In the genomic region with DNA sequence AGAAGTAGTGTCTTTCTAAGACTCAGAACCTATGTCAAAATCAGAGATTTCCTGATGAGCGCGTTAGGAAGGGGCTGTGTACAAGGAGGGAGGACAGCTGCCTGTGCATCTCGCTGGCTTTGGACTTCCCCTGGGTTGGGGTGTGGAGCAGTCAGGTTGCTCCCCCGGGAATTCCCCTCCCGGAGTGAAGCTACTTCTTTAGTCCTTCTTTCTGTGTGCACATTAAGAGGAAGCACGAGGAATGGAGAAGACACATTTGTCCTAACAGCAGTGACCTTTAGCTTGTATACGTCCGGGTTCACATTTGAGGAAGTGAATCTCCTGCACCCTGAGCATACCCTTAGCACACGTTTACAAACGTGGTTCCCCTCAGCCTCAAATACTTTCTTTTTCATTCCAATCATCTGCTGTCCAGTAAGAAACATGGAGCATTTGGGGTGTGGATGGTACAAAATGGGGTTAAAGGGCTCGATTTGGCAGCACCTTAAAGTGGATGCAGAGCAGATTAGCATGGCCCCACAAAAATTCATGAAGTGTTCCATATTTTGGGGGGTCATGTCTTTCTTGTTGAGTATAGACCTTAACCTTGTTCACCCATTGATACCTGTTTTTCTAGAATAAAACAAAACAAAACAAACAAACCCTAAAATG, we compare ENCODE assay signal across 9 mouse cellular contexts. TPM values are rescaled to one million over a fixed set of nuclear protein-coding genes. Genes with fewer than 3 reads are reported as not detected.
A peak's percentile ranks its signal among the peaks of the same experiment; 100 is the strongest.
DNase-seq lines count a peak whose midpoint lies in the region; ATAC-seq lines count a peak whose summit lies in the region.
"Had no signal": no experiment of that assay in that cellular context is flagged by ENCODE, and none has a peak within 500 bp of the region (broad histone marks: within the 10 kb centered on the region; RNA-seq: fewer than 3 reads in every experiment).

No protein-coding gene starts in this region.

- DNase-seq in embryonic facial prominence, embryonic 10.5 days (ENCODE audit: low spot score), result no peak
- peak; percentile 44 for DNase-seq in spleen, adult 12 weeks (ENCODE audit: low spot score)
- DNase-seq in spleen, postnatal 4 days (ENCODE audit: low spot score in 2 of 2), result no peak
- peak; percentile 81 for DNase-seq in spleen, postnatal 36 days (ENCODE audit: low spot score in 2 of 2)
- no peak for DNase-seq in ovary, adult 18-20 months (ENCODE audit: low spot score)
- DNase-seq: retina, postnatal 1 day had no signal

- no peak for ATAC-seq in embryonic facial prominence, embryonic 12.5 days (ENCODE audit: insufficient number of reproducible peaks, insufficient read depth, low FRiP score, low TSS enrichment)
- ATAC-seq in liver, embryonic 15.5 days (ENCODE audit: insufficient read depth), result no peak
- ATAC-seq in kidney, embryonic 15.5 days (replicated peaks; ENCODE audit: low FRiP score), result no peak

- no peak overlapping the region for H3K27ac ChIP-seq in embryonic facial prominence, embryonic 12.5 days
- no peak overlapping the region for H3K27ac ChIP-seq in embryonic facial prominence, embryonic 10.5 days (replicated peaks)
- H3K27ac ChIP-seq in liver, embryonic 15.5 days (replicated peaks), result 0 out of 2 replicates have a peak overlapping the region, but pooled peaks have one; percentile 21
- H3K27ac ChIP-seq in kidney, embryonic 15.5 days, result no peak overlapping the region

- no peak overlapping the region for H3K9ac ChIP-seq in embryonic facial prominence, embryonic 12.5 days
- H3K9ac ChIP-seq in liver, embryonic 15.5 days, result no peak overlapping the region
- H3K9ac ChIP-seq in kidney, embryonic 15.5 days, result no peak overlapping the region

- no peaks in the 10 kb centered on the region for H3K9me3 ChIP-seq in embryonic facial prominence, embryonic 12.5 days
- no peaks in the 10 kb centered on the region for H3K9me3 ChIP-seq in embryonic facial prominence, embryonic 10.5 days
- no peaks in the 10 kb centered on the region for H3K9me3 ChIP-seq in liver, embryonic 15.5 days (replicated peaks)
- no peaks in the 10 kb centered on the region for H3K9me3 ChIP-seq in kidney, embryonic 15.5 days (replicated peaks)

- peaks cover 4% of the 10 kb centered on the region; the same call in 1 of the 2 replicates for H3K4me1 ChIP-seq in embryonic facial prominence, embryonic 12.5 days
- H3K4me1 ChIP-seq in embryonic facial prominence, embryonic 10.5 days, result peaks cover 44% of the 10 kb centered on the region
- H3K4me1 ChIP-seq in liver, embryonic 15.5 days (replicated peaks), result peaks cover 64% of the 10 kb centered on the region
- H3K4me1 ChIP-seq in kidney, embryonic 15.5 days, result peaks cover 32% of the 10 kb centered on the region

- H3K4me2 ChIP-seq in embryonic facial prominence, embryonic 12.5 days (replicated peaks), result peak overlapping the region; percentile 100; the same call in 1 of the 2 replicates
- peak overlapping the region; percentile 98 for H3K4me2 ChIP-seq in liver, embryonic 15.5 days
- H3K4me2 ChIP-seq in kidney, embryonic 15.5 days, result no peak overlapping the region; the same call in 1 of the 2 replicates

- H3K36me3 ChIP-seq in embryonic facial prominence, embryonic 12.5 days, result no peaks in the 10 kb centered on the region
- no peaks in the 10 kb centered on the region for H3K36me3 ChIP-seq in embryonic facial prominence, embryonic 10.5 days (replicated peaks)
- H3K36me3 ChIP-seq in liver, embryonic 15.5 days (replicated peaks), result peaks cover 12% of the 10 kb centered on the region; the same call in 1 of the 2 replicates
- no peaks in the 10 kb centered on the region for H3K36me3 ChIP-seq in kidney, embryonic 15.5 days

- WGBS in embryonic facial prominence, embryonic 12.5 days, result 46% methylated on average over 11 of the region's 11 CpGs
- WGBS in embryonic facial prominence, embryonic 10.5 days, result 47% methylated on average over 11 of the region's 11 CpGs
- WGBS in liver, embryonic 15.5 days (ENCODE audit: insufficient replicate concordance), result 30% methylated on average over 11 of the region's 11 CpGs
- 52% methylated on average over 11 of the region's 11 CpGs for WGBS in kidney, embryonic 15.5 days

- no peak overlapping the region for H3K4me3 ChIP-seq in embryonic facial prominence, embryonic 12.5 days
- H3K4me3 ChIP-seq in embryonic facial prominence, embryonic 10.5 days, result no peak overlapping the region
- H3K4me3 ChIP-seq in liver, embryonic 15.5 days (replicated peaks), result peak overlapping the region; percentile 92; the same call in 1 of the 2 replicates
- no peak overlapping the region for H3K4me3 ChIP-seq in kidney, embryonic 15.5 days (replicated peaks)

- peaks cover 42% of the 10 kb centered on the region for H3K27me3 ChIP-seq in embryonic facial prominence, embryonic 12.5 days
- H3K27me3 ChIP-seq in embryonic facial prominence, embryonic 10.5 days (replicated peaks; ENCODE audit: low read depth, poor library complexity, severe bottlenecking), result peaks cover 63% of the 10 kb centered on the region
- H3K27me3 ChIP-seq in liver, embryonic 15.5 days, result no peaks in the 10 kb centered on the region
- peaks cover 24% of the 10 kb centered on the region; the same call in 1 of the 2 replicates for H3K27me3 ChIP-seq in kidney, embryonic 15.5 days

RNA-seq across cellular contexts. Expression of gene N4bp2l1, which starts 1.5 kb away (rescaled TPM):
- 4.7 and 5.3 TPM in 2 replicates for polyA plus RNA-seq in embryonic facial prominence, embryonic 12.5 days (2016; fragmentation: Nextera tagmentation; extraction: Ambion mirVana)
- 2.7 and 2.9 TPM in 2 replicates for polyA plus RNA-seq in embryonic facial prominence, embryonic 10.5 days (2016; fragmentation: Nextera tagmentation; extraction: Ambion mirVana)
- 13.3 and 14.5 TPM in 2 replicates for polyA plus RNA-seq in liver, embryonic 15.5 days (2015; fragmentation: Nextera tagmentation; extraction: Ambion mirVana)
- 4.5 and 5.9 TPM in 2 replicates for polyA plus RNA-seq in kidney, embryonic 15.5 days (2015; fragmentation: Nextera tagmentation; extraction: Ambion mirVana)

Comparison
In these comparisons a context has a peak if more than half of its experiments do, and no peak if none do; other contexts are left out.
1. DNase-seq: peak in spleen, adult 12 weeks (single experiment) and spleen, postnatal 36 days (2 of 2); none in embryonic facial prominence, embryonic 10.5 days (single experiment), spleen, postnatal 4 days (0 of 2) and ovary, adult 18-20 months (single experiment).